Mouse (Mus musculus) heart, adult 9 months (tissue): ENCODE data around the gene Slc39a11.

Experiments
- DNase-seq, 2 experiments: peaks; one replicate each; pipeline ENCODE4 v3.0.0; 2022; ENCODE audit warnings: low spot score in 2 of 2

The Slc39a11 gene

GRCm38 (mm10) chr11:113541073-113541472 is 108.8 kb downstream of the Slc39a11 start:
- no peak for DNase-seq

- DNase-seq, result peak; percentile 15 to 46
These were observed 110.2 kb downstream of the Slc39a11 start for GRCm38 (mm10) chr11:113539502-113540209.

- DNase-seq, result no peak
These were observed 110.8 kb downstream of the Slc39a11 start for GRCm38 (mm10) chr11:113539079-113539478.

- no peak for DNase-seq
These were observed 111.4 kb downstream of the Slc39a11 start for GRCm38 (mm10) chr11:113538406-113538917.

- DNase-seq, result no peak
These were observed 112.2 kb downstream of the Slc39a11 start for GRCm38 (mm10) chr11:113537715-113538114.

GRCm38 (mm10) chr11:113537199-113537586 is 112.7 kb downstream of the Slc39a11 start:
- no peak for DNase-seq

GRCm38 (mm10) chr11:113536308-113537198 is 113.3 kb downstream of the Slc39a11 start:
- no peak for DNase-seq

GRCm38 (mm10) chr11:113534341-113534740 is 115.5 kb downstream of the Slc39a11 start:
- no peak for DNase-seq

GRCm38 (mm10) chr11:113533931-113534330 is 115.9 kb downstream of the Slc39a11 start:
- no peak for DNase-seq

GRCm38 (mm10) chr11:113528391-113528790 is 121.5 kb downstream of the Slc39a11 start:
- DNase-seq, result no peak

- DNase-seq, result no peak
These were observed 124.1 kb downstream of the Slc39a11 start for GRCm38 (mm10) chr11:113525731-113526130.

GRCm38 (mm10) chr11:113522726-113523125 is 127.2 kb downstream of the Slc39a11 start:
- no peak for DNase-seq

- no peak for DNase-seq
These were observed 128.2 kb downstream of the Slc39a11 start for GRCm38 (mm10) chr11:113521469-113522190.

GRCm38 (mm10) chr11:113520851-113521461 is 128.9 kb downstream of the Slc39a11 start:
- DNase-seq, result no peak

GRCm38 (mm10) chr11:113520373-113520772 is 129.5 kb downstream of the Slc39a11 start:
- DNase-seq, result no peak

- DNase-seq, result no peak
These were observed 129.9 kb downstream of the Slc39a11 start for GRCm38 (mm10) chr11:113519973-113520372.

GRCm38 (mm10) chr11:113518176-113518575 is 131.7 kb downstream of the Slc39a11 start:
- no peak for DNase-seq

- DNase-seq, result no peak
These were observed 133.7 kb downstream of the Slc39a11 start for GRCm38 (mm10) chr11:113516156-113516555.

GRCm38 (mm10) chr11:113512976-113513375 is 136.9 kb downstream of the Slc39a11 start:
- DNase-seq, result no peak

GRCm38 (mm10) chr11:113512150-113512549 is 137.7 kb downstream of the Slc39a11 start:
- DNase-seq, result no peak

GRCm38 (mm10) chr11:113510969-113511625 is 138.8 kb downstream of the Slc39a11 start:
- DNase-seq, result no peak
